Mouse (Mus musculus) cerebellum, adult 2 months (tissue): ENCODE measurements around the gene Kcnk7.

Source experiments
- CTCF ChIP-seq: fragments of 200-500 bp; IDR thresholded peaks from 2 replicates; pipeline ENCODE4 v1.5.1; 2011; ENCODE audit warnings: low read depth, mild to moderate bottlenecking, control low read depth, low read length, moderate library complexity, borderline replicate concordance; ENCODE audit not compliant: insufficient read depth
- POLR2A ChIP-seq: fragments of 200-500 bp; IDR thresholded peaks from 2 replicates; pipeline ENCODE4 v1.6.1; 2011; ENCODE audit warnings: low read length, control low read depth, borderline replicate concordance; ENCODE audit not compliant: insufficient read depth

DNA sequence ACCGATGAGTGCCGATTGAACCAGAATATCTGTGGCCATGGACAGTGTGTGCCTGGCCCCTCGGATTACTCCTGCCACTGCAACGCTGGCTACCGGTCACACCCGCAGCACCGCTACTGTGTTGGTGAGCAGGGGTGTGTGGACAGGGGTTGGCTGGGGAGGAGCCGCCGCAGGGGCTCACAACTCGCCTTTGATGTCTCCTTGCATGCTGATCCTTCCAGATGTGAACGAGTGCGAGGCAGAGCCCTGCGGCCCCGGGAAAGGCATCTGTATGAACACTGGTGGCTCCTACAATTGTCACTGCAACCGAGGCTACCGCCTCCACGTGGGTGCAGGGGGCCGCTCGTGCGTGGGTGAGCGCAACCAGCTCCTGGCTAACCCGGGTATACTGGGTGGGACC, 46.8 kb downstream of the Kcnk7 start:
- TF ChIP-seq POLR2A (no peak), CTCF (no peak)
